Mouse (Mus musculus): Measurements from ENCODE around the gene 0610030E20Rik. TPM values are rescaled to one million over a fixed set of nuclear protein-coding genes. Genes with fewer than 3 reads are reported as not detected.

Gene 0610030E20Rik
- polyA plus RNA-seq, 1 experiment from 2014 or later, result 19.9 TPM

DNA sequence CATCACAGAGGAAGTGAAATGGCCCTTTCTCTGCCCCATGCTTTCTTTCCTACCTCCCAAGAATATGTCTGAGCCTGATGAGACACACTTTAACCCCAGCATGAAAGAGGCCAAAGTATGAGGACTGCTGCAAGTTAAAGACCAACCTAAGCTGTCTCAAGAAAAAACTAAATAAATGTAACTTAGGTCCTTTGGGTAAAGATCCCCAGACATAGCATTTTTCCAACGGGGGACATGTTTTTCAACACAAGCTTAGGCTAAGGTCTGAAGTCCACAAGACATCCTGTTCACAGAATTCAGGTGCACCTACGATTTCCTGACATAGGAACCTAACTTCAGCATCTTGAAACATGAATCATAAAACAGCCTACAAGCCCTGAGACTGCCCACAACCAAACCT lies 3.1 kb downstream of the 0610030E20Rik start:
- Histone ChIP-seq H3K4me2 (no peak overlapping the region), H3K36me3 (peaks cover 27% of the 10 kb centered on the region), H3K9ac (no peak overlapping the region), H3K27me3 (replicated peaks) (no peaks in the 10 kb centered on the region), H3K4me3 (no peak overlapping the region), H3K27ac (ENCODE audit: poor library complexity, severe bottlenecking) (no peak overlapping the region), H3K4me1 (replicated peaks) (peaks cover 49% of the 10 kb centered on the region), H3K9me3 (replicated peaks) (no peaks in the 10 kb centered on the region)
- ATAC-seq (ENCODE audit: insufficient number of reproducible peaks, low FRiP score), result no peak
- 89% methylated on average over 2 of the region's 2 CpGs for WGBS

DNA sequence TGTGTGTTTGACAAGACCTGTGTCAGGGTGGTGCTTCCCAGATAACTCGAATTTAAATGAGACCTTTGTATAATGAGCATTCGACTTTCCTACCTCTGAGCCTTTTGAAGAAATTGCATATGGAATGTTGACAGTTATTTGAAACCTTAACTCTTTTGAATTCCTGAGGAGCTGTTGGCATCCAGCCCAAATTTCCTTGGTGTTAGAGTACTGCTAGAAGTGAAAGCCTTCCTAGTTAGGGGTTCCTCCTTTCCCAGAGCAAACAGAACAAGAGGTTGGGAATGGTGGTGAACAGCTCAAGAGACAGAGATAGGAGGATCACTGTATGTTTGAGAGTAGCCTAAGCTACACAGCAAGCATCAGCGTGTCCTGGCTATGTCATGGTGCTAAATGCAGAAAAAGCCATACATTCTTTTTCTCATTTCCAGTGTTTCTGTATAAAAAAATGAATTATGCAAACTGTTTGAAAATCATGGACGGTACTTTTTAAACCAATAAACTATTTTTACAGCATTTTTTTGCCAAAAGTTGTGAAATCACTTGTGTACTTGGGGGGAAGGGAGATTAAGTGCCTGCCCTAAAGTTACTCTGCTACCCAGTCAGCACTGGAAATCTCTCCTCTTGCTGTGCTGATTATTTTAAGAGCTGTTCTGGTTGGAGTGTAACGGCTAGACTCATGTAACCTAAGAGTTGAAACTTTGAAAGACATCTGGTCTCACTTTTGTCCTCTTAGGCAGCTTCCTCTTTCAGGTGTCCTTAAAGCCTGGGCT lies 5.7 kb downstream of the 0610030E20Rik start:
- no peaks in the 10 kb centered on the region for H3K9me3 ChIP-seq (replicated peaks)
- peaks cover 67% of the 10 kb centered on the region for H3K4me1 ChIP-seq (replicated peaks)
- WGBS, result 61% methylated on average over 5 of the region's 5 CpGs
- 0 out of 2 replicates have a peak overlapping the region, but pooled peaks have one; percentile 35 for H3K27ac ChIP-seq (ENCODE audit: poor library complexity, severe bottlenecking)
- H3K27me3 ChIP-seq (replicated peaks), result no peaks in the 10 kb centered on the region
- H3K4me3 ChIP-seq, result no peak overlapping the region
- H3K36me3 ChIP-seq, result peaks cover 30% of the 10 kb centered on the region
- H3K9ac ChIP-seq, result no peak overlapping the region
- no peak for ATAC-seq (ENCODE audit: insufficient number of reproducible peaks, low FRiP score)
- no peak overlapping the region for H3K4me2 ChIP-seq

DNA sequence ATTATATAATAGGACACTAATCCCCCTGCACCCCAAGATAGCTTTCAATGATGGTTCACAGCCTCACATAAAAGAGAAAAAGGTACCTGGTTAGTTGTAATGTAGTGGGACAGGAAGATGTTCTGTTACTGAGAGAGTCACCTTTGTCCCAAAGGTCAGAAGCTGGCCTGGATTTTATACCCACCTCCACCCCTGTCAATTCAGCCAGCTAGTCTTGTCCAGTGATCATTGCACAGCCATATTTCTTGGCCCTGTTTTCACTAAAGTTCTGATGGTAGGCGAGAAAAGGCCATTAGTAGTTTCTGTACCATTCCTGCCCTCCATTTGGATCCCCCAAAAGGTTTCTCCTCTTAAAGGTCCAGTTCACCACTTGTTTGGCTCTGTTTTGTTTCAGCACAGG lies 6.9 kb downstream of the 0610030E20Rik start:
- Histone ChIP-seq H3K9ac (no peak overlapping the region), H3K27me3 (replicated peaks) (no peaks in the 10 kb centered on the region), H3K4me2 (no peak overlapping the region), H3K9me3 (replicated peaks) (no peaks in the 10 kb centered on the region), H3K4me1 (replicated peaks) (peaks cover 60% of the 10 kb centered on the region), H3K27ac (ENCODE audit: poor library complexity, severe bottlenecking) (no peak overlapping the region), H3K36me3 (peaks cover 36% of the 10 kb centered on the region), H3K4me3 (no peak overlapping the region)
- WGBS, result 76% methylated on average over 1 of the region's 1 CpGs
- ATAC-seq (ENCODE audit: insufficient number of reproducible peaks, low FRiP score), result no peak

DNA sequence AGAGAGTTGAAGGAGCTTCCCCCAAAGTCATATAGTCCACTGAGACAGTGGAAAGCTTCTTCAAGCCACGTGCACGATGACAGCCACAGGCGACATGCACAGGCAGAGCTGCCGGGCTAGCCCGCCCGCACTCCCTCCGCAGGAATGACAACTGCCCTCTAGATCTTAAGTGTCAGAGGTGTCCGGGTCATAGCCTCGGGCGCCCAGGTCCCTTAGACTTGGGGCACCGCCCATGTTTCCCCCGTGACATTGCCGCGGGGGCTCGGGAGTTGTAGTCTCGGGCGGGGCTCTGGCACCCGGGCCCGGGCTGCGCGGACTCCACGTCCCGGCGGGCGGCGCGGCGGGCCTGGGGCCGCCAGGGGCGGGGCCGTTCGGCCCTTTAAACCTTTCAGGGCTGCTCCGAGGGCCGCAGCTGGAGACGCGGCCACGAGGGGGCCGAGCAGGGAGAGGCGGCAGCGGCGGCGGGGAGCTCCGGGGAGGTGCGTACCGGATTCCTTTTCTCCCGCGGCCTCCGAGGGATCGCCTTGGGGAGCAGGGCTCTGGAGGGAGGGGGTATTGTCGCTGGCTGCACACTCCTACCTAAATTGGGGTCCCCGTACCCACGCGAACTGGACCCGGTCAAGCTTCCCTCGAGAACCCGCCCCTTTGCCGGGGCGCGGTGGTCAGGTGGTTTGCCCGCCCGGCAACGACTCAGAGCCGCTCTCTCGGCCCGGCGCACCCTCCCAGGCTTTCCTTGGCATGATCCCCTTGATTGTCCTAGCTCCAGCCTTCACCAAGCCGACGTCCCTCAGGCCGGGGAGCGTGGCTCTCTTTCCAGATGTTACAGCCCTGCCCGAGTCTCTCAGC lies 8.2 kb downstream of the 0610030E20Rik start, which contains the start of gene Tmem150a:
Gene Tmem150a (plus strand): TSS at position 382 of the 846 bp plus-strand sequence.
- Histone ChIP-seq H3K4me1 (replicated peaks) (peaks cover 61% of the 10 kb centered on the region), H3K4me3 (peak within 1 kb of the TSS; percentile 65), H3K9me3 (replicated peaks) (no peaks in the 10 kb centered on the region), H3K27ac (ENCODE audit: poor library complexity, severe bottlenecking) (peak within 1 kb of the TSS; percentile 8; the same call in 1 of the 2 replicates), H3K36me3 (peaks cover 36% of the 10 kb centered on the region), H3K27me3 (replicated peaks) (no peaks in the 10 kb centered on the region), H3K4me2 (peak within 1 kb of the TSS; percentile 79), H3K9ac (peak within 1 kb of the TSS; percentile 79)
- WGBS, result under 1% methylated on average over 69 of the region's 71 CpGs
- peak; percentile 89 for ATAC-seq (ENCODE audit: insufficient number of reproducible peaks, low FRiP score)

DNA sequence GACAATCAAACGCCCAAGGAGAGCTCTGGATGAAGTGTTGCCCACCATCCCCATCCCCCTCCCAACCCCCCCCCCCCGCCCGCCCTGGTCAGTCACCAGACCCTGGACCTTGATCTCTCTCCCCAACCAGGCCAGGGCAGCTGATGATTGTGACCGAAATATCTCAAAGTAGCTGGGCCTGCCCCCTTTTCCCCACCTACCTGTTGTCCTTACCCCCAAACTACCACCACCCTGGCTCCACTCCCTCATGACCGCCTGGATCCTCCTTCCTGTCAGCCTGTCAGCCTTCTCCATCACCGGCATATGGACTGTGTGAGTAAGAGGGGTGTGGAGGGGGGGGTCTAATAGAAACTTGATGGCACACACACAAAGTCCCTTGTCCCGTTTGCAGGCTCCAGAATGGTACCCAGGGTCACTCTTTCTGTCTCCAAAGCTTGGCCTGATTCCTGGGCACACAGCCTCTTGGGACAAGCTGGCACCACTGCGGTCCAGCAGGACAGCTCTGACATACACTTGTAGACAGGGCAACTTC lies 8.9 kb downstream of the 0610030E20Rik start:
- WGBS, result 36% methylated on average over 6 of the region's 8 CpGs
- Histone ChIP-seq H3K4me2 (peak overlapping the region; percentile 79), H3K27ac (ENCODE audit: poor library complexity, severe bottlenecking) (no peak overlapping the region), H3K9me3 (replicated peaks) (no peaks in the 10 kb centered on the region), H3K4me1 (replicated peaks) (peaks cover 63% of the 10 kb centered on the region), H3K27me3 (replicated peaks) (no peaks in the 10 kb centered on the region), H3K9ac (peak overlapping the region; percentile 79), H3K36me3 (peaks cover 33% of the 10 kb centered on the region), H3K4me3 (peak overlapping the region; percentile 65)
- no peak for ATAC-seq (ENCODE audit: insufficient number of reproducible peaks, low FRiP score)

DNA sequence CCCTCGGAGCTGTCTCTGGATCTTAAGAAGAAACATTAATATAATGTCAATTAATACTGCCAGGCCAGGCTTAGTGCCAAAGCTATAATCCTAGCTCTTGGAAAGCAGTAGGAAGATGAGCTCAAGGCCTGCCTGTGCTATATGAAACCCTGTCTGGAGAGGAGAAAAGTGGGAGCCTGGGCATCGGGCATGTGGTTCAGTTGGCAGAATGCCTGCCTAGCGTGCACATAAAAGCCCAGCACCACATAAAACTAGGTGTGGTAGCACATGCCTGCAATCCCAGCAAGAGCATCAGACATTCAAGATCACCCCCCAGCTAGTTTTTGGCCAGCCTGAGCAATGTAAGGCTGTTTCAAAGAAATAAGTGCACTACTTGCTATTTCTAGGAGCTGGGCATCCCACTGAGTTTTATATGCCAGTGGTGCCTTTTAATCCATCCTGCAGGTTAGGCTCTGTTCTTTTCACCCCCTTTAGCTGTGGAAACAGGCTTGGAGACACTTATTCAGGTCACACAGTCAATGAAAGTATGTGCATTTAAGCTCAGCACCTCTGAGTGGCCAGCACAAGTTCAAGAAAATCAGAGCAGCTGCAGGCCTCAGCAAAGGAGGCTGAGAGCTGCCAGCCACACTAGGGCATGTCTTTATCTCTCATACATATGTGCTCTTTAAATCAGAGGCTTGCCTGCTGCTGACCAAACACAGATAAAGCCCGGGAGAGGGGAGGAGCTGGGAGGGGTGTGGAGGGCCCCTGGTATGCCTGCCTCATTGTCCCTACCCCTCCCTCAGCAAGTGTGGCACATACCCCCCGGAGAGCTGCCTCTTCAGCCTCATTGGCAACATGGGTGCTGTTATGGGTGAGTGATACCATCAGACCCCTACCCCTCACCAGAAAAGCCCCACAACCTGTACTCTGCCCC lies 10.3 kb downstream of the 0610030E20Rik start:
- Histone ChIP-seq H3K9ac (peak overlapping the region; percentile 29; the same call in 1 of the 2 replicates), H3K4me1 (replicated peaks) (peaks cover 62% of the 10 kb centered on the region), H3K4me3 (no peak overlapping the region), H3K27me3 (replicated peaks) (no peaks in the 10 kb centered on the region), H3K27ac (ENCODE audit: poor library complexity, severe bottlenecking) (no peak overlapping the region), H3K4me2 (no peak overlapping the region), H3K9me3 (replicated peaks) (no peaks in the 10 kb centered on the region), H3K36me3 (peaks cover 32% of the 10 kb centered on the region)
- WGBS, result 55% methylated on average over 5 of the region's 5 CpGs
- no peak for ATAC-seq (ENCODE audit: insufficient number of reproducible peaks, low FRiP score)

DNA sequence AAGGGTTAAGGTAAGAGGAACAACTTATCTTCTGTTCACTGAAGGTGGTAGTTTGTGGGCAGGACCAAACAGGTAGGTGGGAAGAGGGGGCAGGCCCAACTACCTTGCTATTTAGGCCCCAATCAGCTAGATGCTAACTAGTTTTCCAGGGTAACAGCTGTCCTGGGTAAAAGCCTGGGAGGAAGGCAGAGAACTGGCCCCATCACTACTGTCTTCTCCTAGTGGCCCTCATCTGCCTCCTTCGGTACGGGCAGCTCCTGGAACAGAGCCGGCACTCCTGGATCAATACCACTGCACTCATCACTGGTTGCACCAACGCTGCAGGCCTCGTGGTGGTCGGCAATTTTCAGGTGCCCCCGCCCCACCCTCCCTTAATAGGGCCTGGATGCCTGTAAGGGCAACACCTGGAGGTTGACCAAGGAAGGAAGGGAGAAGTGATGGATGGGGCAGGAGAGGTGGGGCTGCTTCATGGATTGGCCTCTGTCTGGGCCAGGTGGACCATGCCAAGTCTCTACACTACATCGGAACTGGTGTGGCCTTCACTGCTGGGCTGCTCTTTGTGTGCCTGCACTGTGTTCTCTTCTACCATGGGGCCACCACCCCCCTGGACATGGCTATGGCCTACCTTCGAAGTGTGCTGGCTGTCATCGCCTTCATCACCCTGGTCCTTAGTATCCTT lies 11.1 kb downstream of the 0610030E20Rik start:
- ATAC-seq (ENCODE audit: insufficient number of reproducible peaks, low FRiP score), result no peak
- Histone ChIP-seq H3K27me3 (replicated peaks) (no peaks in the 10 kb centered on the region), H3K9ac (peak overlapping the region; percentile 29; the same call in 1 of the 2 replicates), H3K4me1 (replicated peaks) (peaks cover 54% of the 10 kb centered on the region), H3K4me2 (no peak overlapping the region), H3K9me3 (replicated peaks) (no peaks in the 10 kb centered on the region), H3K36me3 (peaks cover 32% of the 10 kb centered on the region), H3K4me3 (no peak overlapping the region), H3K27ac (ENCODE audit: poor library complexity, severe bottlenecking) (no peak overlapping the region)
- WGBS, result 84% methylated on average over 10 of the region's 10 CpGs

DNA sequence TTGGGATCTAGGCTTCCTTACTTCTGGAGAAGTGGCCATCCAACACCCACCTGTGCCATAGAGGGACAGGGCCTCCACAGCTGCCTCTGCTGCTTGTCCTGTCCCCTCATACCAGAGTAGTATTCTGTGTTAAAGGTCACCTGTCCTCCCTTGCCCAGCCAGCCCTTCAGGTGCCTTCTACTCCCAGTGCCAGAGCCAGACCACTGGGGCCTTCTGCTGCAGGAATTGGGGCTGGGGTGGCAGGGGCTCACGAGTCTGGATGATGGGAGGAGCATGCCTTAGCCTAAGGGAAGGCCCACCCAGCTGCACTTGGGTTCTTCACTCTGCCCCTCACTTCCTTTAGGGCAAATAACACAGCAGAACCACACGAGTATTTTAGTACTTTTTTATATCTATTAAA lies 12.2 kb downstream of the 0610030E20Rik start:
- WGBS, result 74% methylated on average over 2 of the region's 2 CpGs
- Histone ChIP-seq H3K36me3 (peaks cover 32% of the 10 kb centered on the region), H3K27ac (ENCODE audit: poor library complexity, severe bottlenecking) (no peak overlapping the region), H3K4me2 (no peak overlapping the region), H3K9ac (no peak overlapping the region), H3K4me1 (replicated peaks) (peaks cover 46% of the 10 kb centered on the region), H3K27me3 (replicated peaks) (no peaks in the 10 kb centered on the region), H3K9me3 (replicated peaks) (no peaks in the 10 kb centered on the region), H3K4me3 (no peak overlapping the region)
- no peak for ATAC-seq (ENCODE audit: insufficient number of reproducible peaks, low FRiP score)

DNA sequence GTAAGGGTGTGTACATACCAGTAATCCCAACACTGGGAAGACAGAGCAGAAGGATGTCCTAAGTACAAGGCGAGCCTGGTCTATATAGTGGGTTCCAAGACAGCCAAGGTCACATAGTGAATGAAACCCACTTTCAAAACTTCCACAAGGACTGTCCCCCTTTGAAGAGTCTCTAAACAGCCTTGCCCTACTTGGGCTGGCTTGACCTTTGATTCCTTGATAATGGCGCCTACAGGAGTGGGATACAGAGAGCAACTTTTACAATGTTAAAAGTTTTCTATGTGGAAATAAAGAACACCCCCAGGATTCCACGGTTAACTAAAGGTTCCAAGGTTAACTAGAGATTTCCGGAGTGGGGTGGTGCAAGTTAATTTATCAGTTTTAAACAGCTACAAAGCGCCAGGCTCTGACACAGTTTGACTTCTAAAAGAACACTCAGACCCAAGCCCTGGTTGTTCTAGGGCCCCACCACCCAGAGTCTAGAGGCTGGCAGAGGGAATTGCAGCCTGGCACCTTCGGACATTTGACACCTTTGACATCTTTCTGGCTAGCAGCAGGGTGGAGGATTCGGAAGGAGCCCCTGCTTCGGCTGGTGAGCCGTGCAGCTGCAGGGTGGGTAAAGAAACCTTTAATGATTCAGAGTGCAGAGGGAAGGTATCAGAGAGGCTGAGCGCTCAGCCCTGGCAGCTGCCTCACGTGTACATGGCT lies 12.9 kb downstream of the 0610030E20Rik start:
- 82% methylated on average over 11 of the region's 11 CpGs for WGBS
- Histone ChIP-seq H3K27me3 (replicated peaks) (no peaks in the 10 kb centered on the region), H3K9me3 (replicated peaks) (no peaks in the 10 kb centered on the region), H3K36me3 (peaks cover 32% of the 10 kb centered on the region), H3K27ac (ENCODE audit: poor library complexity, severe bottlenecking) (no peak overlapping the region), H3K4me3 (no peak overlapping the region), H3K4me1 (replicated peaks) (peaks cover 39% of the 10 kb centered on the region), H3K4me2 (peak overlapping the region; percentile 84; the same call in 1 of the 2 replicates), H3K9ac (0 out of 2 replicates have a peak overlapping the region, but pooled peaks have one; percentile 6)
- ATAC-seq (ENCODE audit: insufficient number of reproducible peaks, low FRiP score), result no peak
